Mouse (Mus musculus): ENCODE data around the gene Tgif1.

DNA sequence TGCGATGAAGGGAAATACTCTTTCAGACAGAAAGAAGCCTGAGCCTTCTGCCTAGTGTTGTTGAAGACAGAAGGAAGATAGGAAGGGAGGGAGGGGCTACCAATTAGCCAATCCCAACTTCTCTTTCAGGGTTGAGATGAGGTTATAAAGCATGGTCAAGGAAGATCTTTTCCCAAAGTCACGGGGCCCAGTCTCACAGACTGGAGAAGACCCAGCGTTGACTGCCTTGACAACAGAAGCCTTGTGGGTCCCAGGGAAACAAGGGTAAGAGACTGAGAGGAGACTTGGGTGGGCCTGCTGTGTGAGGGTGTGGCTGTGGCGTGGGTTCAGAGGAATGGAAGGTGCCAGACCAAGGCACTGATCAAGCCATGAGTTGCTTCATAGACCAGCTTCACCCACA, 17.2 kb upstream of the Tgif1 start:
- TF ChIP-seq CTCF (IDR thresholded peaks at IDR 0.05; ENCODE audit: low read depth), result no peak
- no peak for TF ChIP-seq EP300 (IDR thresholded peaks at IDR 0.05; ENCODE audit: low read depth)

Data from liver, embryonic 14.5 days (tissue).